Mouse (Mus musculus) spleen, adult 18-20 months (tissue): ENCODE measurements around the gene Tnk2.
"Not testable (repeated sequence)": the region's sequence is repeated elsewhere in the genome, so short reads cannot be mapped to it uniquely, and the experiment has no call there.

ENCODE experiments used
- DNase-seq, 2 experiments: peaks; one replicate each; pipeline ENCODE4 v3.0.0; 2022; ENCODE audit warnings: mixed read lengths in 2 of 2

The Tnk2 gene

GRCm38 (mm10) chr16:32636871-32637521 lies 6.7 kb upstream of the Tnk2 start:
- no peak for DNase-seq

DNA sequence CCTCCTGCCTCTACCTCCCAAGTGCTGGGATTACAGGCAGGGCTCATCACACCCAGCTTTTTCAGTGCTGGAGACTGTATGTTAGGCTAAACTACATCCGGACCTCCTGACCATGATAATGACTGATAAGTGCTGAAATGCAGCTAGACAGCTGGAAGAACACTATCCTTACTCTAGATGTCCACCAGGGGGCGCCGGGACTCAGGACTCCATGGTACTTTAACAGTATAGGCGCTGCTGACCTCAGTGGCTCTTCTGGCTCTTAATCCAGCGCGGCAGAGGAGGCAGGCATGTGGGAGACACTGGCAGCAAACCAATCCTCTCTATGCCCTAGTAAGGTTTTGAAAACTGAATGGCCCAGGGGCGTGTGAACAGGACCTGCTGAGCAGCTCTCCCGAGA lies 5.2 kb upstream of the Tnk2 start:
- peak; percentile 66 to 89 for DNase-seq

DNA sequence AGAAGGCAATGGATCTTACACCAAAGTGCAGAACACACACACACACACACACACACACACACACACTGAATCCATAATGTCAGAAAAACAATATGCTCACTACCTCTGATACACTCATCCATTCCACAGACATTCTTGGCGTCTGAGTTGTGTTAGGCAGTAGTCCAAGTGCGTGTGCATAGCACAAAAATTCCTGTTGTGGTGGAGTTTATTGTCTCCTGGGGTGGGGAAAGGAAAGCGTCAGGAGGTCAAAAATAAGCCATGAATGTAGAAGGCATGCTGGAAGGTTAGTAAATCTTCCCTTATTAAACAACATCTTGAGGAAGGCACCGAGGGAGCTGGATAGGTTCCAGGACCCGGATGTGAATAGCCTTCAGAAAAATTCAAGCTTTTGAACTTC lies 3.6 kb upstream of the Tnk2 start:
- DNase-seq = no peak

- DNase-seq = not testable (repeated sequence)
These were observed 3.0 kb upstream of the Tnk2 start for GRCm38 (mm10) chr16:32640683-32641082.

DNA sequence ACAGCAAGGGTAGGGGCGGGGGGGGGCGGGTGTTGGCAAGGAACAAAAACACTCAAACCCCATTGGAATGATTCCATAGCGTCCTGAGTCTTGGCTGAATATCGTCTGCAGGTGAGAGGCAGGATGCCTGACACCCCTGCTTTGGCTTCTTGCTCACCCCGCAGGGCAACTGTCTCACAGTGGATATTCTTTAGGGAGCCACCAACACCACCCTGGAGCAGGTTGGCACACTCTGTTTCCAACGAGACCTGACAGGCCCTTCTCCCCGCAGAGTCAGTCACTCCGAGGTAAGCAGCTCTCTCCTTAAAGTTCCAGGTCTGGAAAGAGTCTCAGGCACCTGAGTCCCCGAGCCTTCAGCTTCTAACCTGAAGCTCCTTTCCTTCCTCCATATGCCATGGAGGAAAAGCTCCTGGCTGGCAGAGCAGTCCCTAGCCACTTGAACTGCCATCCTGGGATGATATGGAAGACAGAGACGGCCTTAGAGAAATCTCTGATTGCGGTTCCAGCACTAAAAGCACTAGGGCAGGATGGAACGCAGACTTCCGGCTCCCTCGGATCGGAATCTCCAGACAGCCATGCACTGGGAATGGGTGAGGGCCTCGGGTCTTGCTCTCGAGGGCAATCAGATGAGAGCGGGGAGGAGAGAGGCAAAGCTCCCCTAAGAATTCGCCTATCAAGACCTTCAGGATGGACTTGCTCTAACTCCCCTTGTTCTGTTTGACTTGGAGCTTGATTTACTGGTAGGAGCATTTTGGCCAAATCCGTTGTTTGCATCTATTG lies 2.0 kb upstream of the Tnk2 start:
- DNase-seq = no peak

GRCm38 (mm10) chr16:32642280-32642679 lies 1.4 kb upstream of the Tnk2 start:
- DNase-seq = no peak

DNA sequence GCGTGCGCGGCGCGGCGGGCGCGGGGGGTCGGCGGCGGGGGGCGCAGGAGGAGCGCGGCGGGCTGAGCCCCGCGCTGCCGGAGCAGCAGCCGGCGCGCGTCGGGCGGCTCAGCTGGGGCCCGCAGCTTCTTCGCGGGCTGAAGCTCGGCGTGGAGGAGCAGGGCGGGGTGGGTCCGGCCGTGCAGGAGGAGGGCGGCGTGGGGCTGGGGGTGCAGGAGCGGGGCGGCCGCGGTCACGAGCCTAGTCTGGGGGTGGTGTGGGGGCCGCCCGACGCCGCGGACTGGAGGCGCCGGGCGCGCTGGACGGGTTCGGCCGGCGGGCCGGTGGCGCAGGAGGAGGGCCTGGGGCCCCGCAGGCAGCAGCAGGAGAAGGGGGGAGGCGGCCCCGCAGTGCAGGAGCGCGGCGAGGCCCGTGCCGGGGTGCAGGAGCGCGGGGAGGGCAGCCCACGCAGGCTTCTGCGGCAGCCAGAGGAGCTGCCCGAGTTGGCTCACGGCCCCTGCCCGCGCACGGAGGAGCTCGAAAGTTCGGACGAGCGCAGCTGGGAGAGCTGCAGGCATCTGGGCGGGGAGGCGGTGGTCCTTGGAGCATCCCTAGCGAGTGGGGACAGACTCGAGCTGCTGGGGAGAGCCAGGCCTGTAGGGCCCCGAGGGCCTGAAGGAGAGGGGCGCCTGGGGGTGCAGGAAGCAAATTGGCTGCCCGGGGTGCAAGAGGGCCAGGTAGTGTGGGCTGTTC lies 561 bp downstream of the Tnk2 start:
- DNase-seq = peak; percentile 42 to 48

GRCm38 (mm10) chr16:32644801-32645170 lies 1.1 kb downstream of the Tnk2 start:
- no peak for DNase-seq

- peak; percentile 52 to 73 for DNase-seq
These were observed 1.8 kb downstream of the Tnk2 start for GRCm38 (mm10) chr16:32645361-32645914.

- DNase-seq = no peak
These were observed 2.3 kb downstream of the Tnk2 start for GRCm38 (mm10) chr16:32646014-32646413.

DNA sequence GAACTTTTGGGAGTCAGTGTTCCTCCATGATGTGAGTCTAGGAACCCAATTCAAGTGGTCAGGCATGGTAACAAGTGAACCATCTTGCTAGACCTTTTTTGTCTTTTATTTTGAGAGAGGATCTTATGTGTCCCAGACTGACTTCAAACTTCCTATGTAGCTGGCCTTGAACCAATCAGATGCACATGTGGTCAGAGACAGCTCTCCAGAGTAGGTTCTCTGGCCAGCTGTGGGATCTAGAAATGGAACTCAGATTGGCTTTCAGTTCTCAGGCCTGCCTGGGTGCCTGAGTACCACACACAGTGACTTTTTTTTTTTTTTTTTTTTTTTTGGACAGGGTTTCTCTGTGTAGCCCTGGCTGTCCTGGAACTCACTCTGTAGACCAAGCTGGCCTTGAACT lies 4.0 kb downstream of the Tnk2 start:
- DNase-seq = no peak

DNA sequence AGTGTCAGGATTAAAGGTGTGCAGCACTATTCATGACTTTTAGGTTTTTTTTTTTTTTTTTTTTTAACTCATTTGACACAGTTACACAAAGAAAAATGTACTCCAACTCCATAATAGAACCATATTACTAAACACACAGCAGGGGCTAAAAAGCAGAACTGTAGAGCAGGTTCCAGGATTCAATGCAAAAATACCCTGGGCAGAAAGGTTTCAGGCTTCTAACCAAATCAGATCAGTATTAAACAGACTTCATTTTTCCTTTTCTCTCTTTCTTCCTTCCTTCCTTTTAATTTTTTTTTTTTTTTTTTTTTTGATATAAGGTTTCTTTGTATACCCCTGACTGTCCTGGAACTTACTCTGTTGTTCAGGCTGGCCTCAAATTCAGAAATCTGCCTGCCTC lies 6.8 kb downstream of the Tnk2 start:
- no peak for DNase-seq

GRCm38 (mm10) chr16:32650974-32651618 lies 7.4 kb downstream of the Tnk2 start:
- peak; percentile 37 to 41 for DNase-seq

DNA sequence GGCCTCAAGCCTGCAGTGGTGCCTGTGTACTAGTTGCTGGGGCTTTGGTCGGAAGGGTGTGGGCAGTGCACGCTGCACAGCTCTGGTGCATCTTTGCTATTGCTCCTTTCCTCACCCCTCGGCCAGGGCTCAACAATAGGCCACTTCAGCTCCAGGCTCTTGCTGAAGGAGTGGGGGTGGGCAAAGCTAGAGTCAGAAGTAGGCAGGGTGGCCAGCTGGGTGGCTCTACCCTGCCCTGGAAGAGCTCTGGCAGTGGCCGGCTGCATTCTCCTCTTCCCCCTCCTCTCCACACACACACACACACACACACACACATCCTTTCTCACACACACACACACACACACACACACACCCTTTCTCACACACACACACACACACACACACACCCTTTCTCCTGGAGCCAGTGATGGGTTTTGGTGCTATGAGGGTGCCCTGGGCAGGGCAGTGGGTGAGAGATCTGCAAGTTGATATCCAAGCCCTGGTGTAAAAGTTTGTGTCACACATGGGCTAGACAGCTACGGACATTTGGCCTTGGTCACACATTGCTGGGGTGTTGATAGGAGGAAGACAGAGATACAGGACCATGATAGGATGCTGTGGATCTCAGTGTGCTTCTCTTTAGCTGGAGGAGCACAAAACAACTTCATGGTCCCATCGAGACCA lies 10.5 kb downstream of the Tnk2 start:
- peak in 1 of 2 experiments; percentile 1 for DNase-seq

DNA sequence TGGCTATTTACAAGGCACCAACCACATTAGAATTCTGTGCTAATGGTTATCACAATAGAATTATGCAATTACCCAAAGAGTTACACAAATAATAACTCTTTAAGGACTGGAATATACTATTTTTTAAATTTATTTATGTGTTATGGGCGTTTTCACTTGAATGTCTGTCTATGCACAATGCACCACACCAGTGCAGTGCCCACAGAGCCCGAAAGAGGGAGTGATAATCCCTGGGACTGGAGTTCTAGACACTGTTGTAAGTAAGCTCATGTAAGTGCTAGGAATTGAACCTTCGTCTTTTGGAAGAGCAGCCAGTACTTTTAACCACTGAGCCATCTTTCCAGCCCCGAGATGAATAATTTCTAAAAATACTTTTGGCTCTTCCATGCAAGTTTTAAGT lies 11.9 kb downstream of the Tnk2 start:
- no peak for DNase-seq

DNA sequence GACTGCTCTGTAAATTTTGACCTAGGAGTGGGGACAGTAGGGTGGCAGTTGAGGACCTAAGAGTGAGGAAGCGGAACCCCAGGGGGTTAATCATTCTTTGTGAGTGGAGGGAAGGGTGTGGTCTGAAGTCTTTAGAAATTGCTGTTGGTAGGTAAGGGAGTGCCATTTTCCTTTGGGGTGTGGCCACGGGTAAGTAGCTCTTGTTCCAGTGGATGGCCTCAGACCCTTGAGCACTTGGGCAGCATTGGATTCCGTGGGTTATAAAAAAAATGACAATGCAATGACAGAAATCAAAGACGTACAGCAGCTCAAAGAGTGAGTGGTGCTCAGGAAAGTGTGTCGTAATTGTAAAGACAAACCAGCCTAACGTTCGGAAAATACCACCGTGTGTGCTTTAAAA lies 12.6 kb downstream of the Tnk2 start:
- DNase-seq = no peak

DNA sequence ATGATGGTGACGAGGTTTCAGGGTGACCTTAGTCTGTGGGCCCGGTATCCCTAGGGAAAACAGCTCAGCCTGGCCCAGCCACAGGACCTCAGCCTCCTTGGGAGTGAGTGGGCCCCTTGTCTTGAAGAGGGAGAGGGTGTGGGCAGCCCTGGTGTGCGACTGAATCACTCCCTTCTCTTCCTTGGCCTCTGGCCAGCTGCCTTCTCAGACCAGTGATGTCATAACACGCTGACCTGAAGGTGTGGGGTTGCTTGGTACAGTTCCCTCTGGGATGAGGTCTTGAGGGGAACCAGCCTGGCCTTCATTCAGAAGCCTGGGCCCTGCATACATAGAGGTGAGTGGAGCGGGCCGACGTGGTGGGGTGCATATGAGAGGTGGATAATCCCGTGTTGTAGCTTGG lies 13.1 kb downstream of the Tnk2 start:
- DNase-seq = no peak

DNA sequence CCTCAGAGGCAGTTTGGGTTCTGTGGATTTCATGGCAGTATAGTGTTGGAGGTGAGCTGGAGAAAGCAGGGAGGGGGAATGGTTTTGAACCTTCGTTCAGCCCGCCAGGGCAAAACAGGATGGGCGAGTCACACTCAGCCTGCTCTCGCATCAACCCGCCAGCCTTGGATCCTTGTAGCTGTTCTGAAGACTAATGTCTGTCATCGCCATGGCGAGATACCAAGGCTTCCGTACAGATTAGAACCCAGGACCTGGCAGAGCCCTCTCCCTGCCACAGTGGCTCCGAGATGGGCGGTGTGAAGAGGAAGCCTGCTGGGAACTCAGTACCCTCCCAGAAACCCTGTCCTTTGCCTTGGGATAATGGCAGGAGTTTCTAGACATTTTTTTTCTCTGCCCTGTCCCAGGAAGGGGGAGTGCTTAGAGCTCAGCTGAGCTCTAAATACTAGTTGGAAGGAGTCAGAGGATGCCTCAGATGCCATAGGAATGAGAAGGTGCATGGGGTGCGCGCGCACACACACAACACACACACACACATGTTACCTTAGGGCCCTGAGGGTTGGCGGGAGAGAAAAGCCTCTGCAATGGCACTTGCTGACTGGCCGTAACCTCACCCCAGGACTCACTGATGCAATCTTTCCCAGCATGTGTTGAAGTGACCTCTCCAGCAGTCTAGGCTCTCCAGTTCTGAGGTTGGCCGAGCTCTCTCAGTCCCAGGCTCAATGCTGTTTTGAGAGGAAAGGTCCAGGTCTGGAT lies 14.0 kb downstream of the Tnk2 start:
- no peak for DNase-seq

DNA sequence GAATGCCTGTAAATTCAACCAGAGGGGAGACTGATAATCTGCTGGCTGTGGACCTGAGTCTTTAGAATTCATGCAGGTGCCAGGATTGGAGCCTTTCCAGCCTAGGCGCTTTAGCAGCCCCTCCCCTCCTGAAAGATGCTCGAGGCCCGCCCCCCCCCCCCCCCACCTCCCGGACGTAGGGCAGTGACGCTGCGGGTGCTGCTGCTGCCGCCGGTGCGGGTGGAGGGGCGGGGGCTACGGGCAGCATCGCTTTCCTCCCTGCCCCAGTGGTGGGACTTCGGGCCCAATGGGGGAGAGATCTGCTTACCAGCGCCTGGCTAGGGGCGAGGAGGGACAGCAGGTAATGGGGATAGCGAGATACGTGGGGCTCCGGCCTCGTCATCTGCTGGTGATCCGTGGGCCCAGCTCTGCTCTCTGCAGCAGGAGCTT lies 15.1 kb downstream of the Tnk2 start:
- DNase-seq = no peak

DNA sequence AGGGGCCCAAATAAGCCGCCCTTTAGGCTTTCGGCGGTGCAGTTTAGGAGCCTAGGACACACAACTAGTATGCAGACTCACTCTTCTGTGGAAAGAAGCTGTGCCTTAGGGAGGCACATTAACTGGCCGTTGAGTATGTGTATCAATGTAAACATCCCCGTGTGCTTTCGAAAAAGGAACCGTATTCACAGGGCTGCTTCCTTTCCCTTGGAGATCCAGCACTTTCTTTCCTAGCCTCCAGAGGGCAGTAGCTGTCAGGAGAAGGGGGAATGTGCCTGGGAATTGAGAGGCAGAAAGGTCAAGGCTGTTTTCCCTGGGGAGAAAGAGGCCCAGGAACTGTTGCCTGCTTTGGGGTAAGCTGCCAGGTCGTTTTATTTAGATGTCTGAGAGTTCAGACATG lies 15.7 kb downstream of the Tnk2 start:
- no peak for DNase-seq

- no peak for DNase-seq
These were observed 16.4 kb downstream of the Tnk2 start for GRCm38 (mm10) chr16:32660095-32660494.
